Mouse (Mus musculus): ENCODE measurements around the gene Pik3c2b.

GRCm38 (mm10) chr1:133103315-133103714 is 57.8 kb downstream of the Pik3c2b start:
- TF ChIP-seq POLR2A (IDR thresholded peaks at IDR 0.05; ENCODE audit: insufficient read depth, low read depth, low read length) (no peak), CTCF (IDR thresholded peaks at IDR 0.05) (no peak)
